Mouse (Mus musculus) mouse embryonic stem cell (cell line): ENCODE data around the gene Isl1.

Experiments
- in situ Hi-C, 2 experiments: fragments of 300-500 bp; cut with MboI; formaldehyde crosslinking; loops; 1 replicate in 1 of 2; 3 replicates in 1 of 2; pipeline ENCODE4 v1.14.3; 2019 to 2020; ENCODE audit warnings: low sequenced_read_pairs in 2 of 2, low pct_unique_long_range_greater_than_20kb in 1 of 2, mixed read lengths in 1 of 2; ENCODE audit not compliant: unreplicated experiment in 1 of 2

Isl1 gene

GRCm38 (mm10) chr13:116309584-116310462 lies at the start of gene Isl1:
Gene Isl1, minus strand, starts transcription at chr13:116309689.
- in situ Hi-C loops: loop anchor here in 1 of 2 experiments (25.0 kb wide), 1 partner anchor 402 kb away; no protein-coding TSS in a partner anchor

- in situ Hi-C loops: no loop called here
These were observed 26.3 kb upstream of the Isl1 start for GRCm38 (mm10) chr13:116335763-116336162.

- in situ Hi-C loops: loop anchor here in 1 of 2 experiments (25.0 kb wide), 1 partner anchor 398 kb away; no protein-coding TSS in a partner anchor
These were observed 4.4 kb upstream of the Isl1 start for GRCm38 (mm10) chr13:116313636-116314530.

GRCm38 (mm10) chr13:116311871-116312720 lies 2.6 kb upstream of the Isl1 start:
- in situ Hi-C loops: loop anchor here in 1 of 2 experiments (25.0 kb wide), 1 partner anchor 400 kb away; no protein-coding TSS in a partner anchor

GRCm38 (mm10) chr13:116311011-116311410 lies 1.5 kb upstream of the Isl1 start:
- in situ Hi-C loops: loop anchor here in 1 of 2 experiments (25.0 kb wide), 1 partner anchor 401 kb away; no protein-coding TSS in a partner anchor

- in situ Hi-C loops: loop anchor here in 1 of 2 experiments (25.0 kb wide), 1 partner anchor 402 kb away; no protein-coding TSS in a partner anchor
These were observed 925 bp upstream of the Isl1 start for GRCm38 (mm10) chr13:116310463-116310765.

GRCm38 (mm10) chr13:116308933-116309583 lies 431 bp downstream of the Isl1 start:
- in situ Hi-C loops: loop anchor here in 1 of 2 experiments (25.0 kb wide), 1 partner anchor 403 kb away; no protein-coding TSS in a partner anchor

- in situ Hi-C loops: loop anchor here in 1 of 2 experiments (25.0 kb wide), 1 partner anchor 404 kb away; no protein-coding TSS in a partner anchor
These were observed 1.2 kb downstream of the Isl1 start for GRCm38 (mm10) chr13:116308121-116308932.

GRCm38 (mm10) chr13:116306591-116306990 lies 2.9 kb downstream of the Isl1 start:
- in situ Hi-C loops: loop anchor here in 1 of 2 experiments (25.0 kb wide), 1 partner anchor 406 kb away; no protein-coding TSS in a partner anchor

GRCm38 (mm10) chr13:116305721-116306120 lies 3.8 kb downstream of the Isl1 start:
- in situ Hi-C loops: loop anchor here in 1 of 2 experiments (25.0 kb wide), 1 partner anchor 407 kb away; no protein-coding TSS in a partner anchor

GRCm38 (mm10) chr13:116304713-116305470 lies 4.6 kb downstream of the Isl1 start:
- in situ Hi-C loops: loop anchor here in 1 of 2 experiments (25.0 kb wide), 1 partner anchor 407 kb away; no protein-coding TSS in a partner anchor

- in situ Hi-C loops: loop anchor here in 1 of 2 experiments (25.0 kb wide), 1 partner anchor 409 kb away; no protein-coding TSS in a partner anchor
These were observed 5.7 kb downstream of the Isl1 start for GRCm38 (mm10) chr13:116303766-116304165.

GRCm38 (mm10) chr13:116302861-116303260 lies 6.6 kb downstream of the Isl1 start:
- in situ Hi-C loops: loop anchor here in 1 of 2 experiments (25.0 kb wide), 1 partner anchor 409 kb away; no protein-coding TSS in a partner anchor

- in situ Hi-C loops: loop anchor here in 1 of 2 experiments (25.0 kb wide), 1 partner anchor 411 kb away; no protein-coding TSS in a partner anchor
These were observed 7.8 kb downstream of the Isl1 start for GRCm38 (mm10) chr13:116301706-116302105.

GRCm38 (mm10) chr13:116299241-116299640 lies 10.2 kb downstream of the Isl1 start:
- in situ Hi-C loops: no loop called here
